Mouse (Mus musculus) midbrain, embryonic 11.5 days (tissue): ENCODE results near the gene Pxmp4. TPM values are rescaled to one million over a fixed set of nuclear protein-coding genes. Genes with fewer than 3 reads are reported as not detected.

Source experiments
- ATAC-seq: fragments of 200-750 bp; cut with Nextera tagmentation; 2 replicates; pipeline ENCODE4 v1.8.0; 2017; ENCODE audit warnings: moderate TSS enrichment, moderate library complexity; ENCODE audit not compliant: low FRiP score
- DNase-seq: peaks from one replicate; pipeline ENCODE4 v3.0.0; 2015; ENCODE audit warnings: low spot score; ENCODE audit errors: missing footprints
- H3K27ac ChIP-seq: fragments of 300-500 bp; sonication (generic); 2 replicates; pipeline ENCODE4 v1.5.1; 2014; ENCODE audit warnings: low read depth, low read length
- H3K27me3 ChIP-seq: fragments of 300-500 bp; sonication (generic); 2 replicates; pipeline ENCODE4 v1.6.1; 2014; ENCODE audit warnings: mild to moderate bottlenecking, low read length, moderate library complexity, mixed read lengths; ENCODE audit not compliant: control insufficient read depth, insufficient read depth
- H3K36me3 ChIP-seq: fragments of 300-500 bp; sonication (generic); 2 replicates; pipeline ENCODE4 v1.6.1; 2014; ENCODE audit warnings: mild to moderate bottlenecking, low read length, moderate library complexity, mixed read lengths; ENCODE audit not compliant: control insufficient read depth, insufficient read depth
- H3K4me1 ChIP-seq: fragments of 300-500 bp; sonication (generic); 2 replicates; pipeline ENCODE4 v1.6.1; 2014; ENCODE audit warnings: low read length; ENCODE audit not compliant: control insufficient read depth, insufficient read depth
- H3K4me2 ChIP-seq: fragments of 300-500 bp; sonication (generic); 2 replicates; pipeline ENCODE4 v1.6.1; 2014; ENCODE audit warnings: mild to moderate bottlenecking, moderate library complexity
- H3K4me3 ChIP-seq: fragments of 300-500 bp; sonication (generic); 2 replicates; pipeline ENCODE4 v1.5.1; 2014; ENCODE audit warnings: low read depth, low read length
- H3K9ac ChIP-seq: fragments of 300-500 bp; sonication (generic); 2 replicates; pipeline ENCODE4 v1.6.1; 2014; ENCODE audit warnings: low read length
- H3K9me3 ChIP-seq: fragments of 300-500 bp; sonication (generic); 2 replicates; pipeline ENCODE4 v1.6.1; 2016; ENCODE audit warnings: low read length; ENCODE audit not compliant: control insufficient read depth
- WGBS: fragments of 180-500 bp; shearing (Covaris S2); extraction: QIAGEN DNeasy Blood & Tissue Kit; methylation state at CpG from one replicate; pipeline ENCODE4 v1.1.7; 2014; 5-methylcytosine and 5-hydroxymethylcytosine counted together
- polyA plus RNA-seq: library from polyadenylated mRNA; unstranded; fragments of >200 nt; fragmentation: Nextera tagmentation; extraction: Ambion mirVana; gene quantifications from 2 replicates; pipeline ENCODE4 v1.2.1, GENCODE M21; 2014

Pxmp4 gene
- 12.3 and 14.1 TPM in 2 replicates for polyA plus RNA-seq

GRCm38 (mm10) chr2:154603638-154604153 is at the start of gene Pxmp4:
Gene Pxmp4 (minus strand): TSS chr2:154603708.
- peak within 1 kb of the TSS; percentile 75 for H3K9ac ChIP-seq
- ATAC-seq (peak; percentile 100), DNase-seq (peak; percentile 100)
- WGBS, result 1% methylated on average over 13 of the region's 13 CpGs
- peak within 1 kb of the TSS; percentile 55 for H3K4me3 ChIP-seq
- no peaks in the 10 kb centered on the region for H3K27me3 ChIP-seq
- no peak within 1 kb of the TSS for H3K27ac ChIP-seq
- peak within 1 kb of the TSS; percentile 52 for H3K4me2 ChIP-seq
- H3K4me1 ChIP-seq, result no peaks in the 10 kb centered on the region; the same call in 1 of the 2 replicates
- H3K9me3 ChIP-seq, result no peaks in the 10 kb centered on the region
- no peaks in the 10 kb centered on the region for H3K36me3 ChIP-seq

GRCm38 (mm10) chr2:154651363-154651762 is 47.9 kb upstream of the Pxmp4 start, which contains the start of gene Chmp4b:
Gene Chmp4b (plus strand): TSS chr2:154651705.
- H3K9me3 ChIP-seq, result no peaks in the 10 kb centered on the region
- no peak within 1 kb of the TSS for H3K4me2 ChIP-seq
- H3K36me3 ChIP-seq, result no peaks in the 10 kb centered on the region; the same call in 1 of the 2 replicates
- ATAC-seq, result no peak
- no peak within 1 kb of the TSS for H3K27ac ChIP-seq
- H3K9ac ChIP-seq, result no peak within 1 kb of the TSS
- WGBS, result 67% methylated on average over 8 of the region's 8 CpGs
- no peak within 1 kb of the TSS for H3K4me3 ChIP-seq
- no peaks in the 10 kb centered on the region for H3K27me3 ChIP-seq
- no peak for DNase-seq
- H3K4me1 ChIP-seq, result peaks cover 5% of the 10 kb centered on the region; the same call in 1 of the 2 replicates

- peaks cover 5% of the 10 kb centered on the region; the same call in 1 of the 2 replicates for H3K4me1 ChIP-seq
- no peaks in the 10 kb centered on the region for H3K9me3 ChIP-seq
- no peak overlapping the region for H3K9ac ChIP-seq
- DNase-seq (no peak), ATAC-seq (no peak)
- H3K27ac ChIP-seq, result no peak overlapping the region
- no peak overlapping the region for H3K4me3 ChIP-seq
- WGBS, result 75% methylated on average over 3 of the region's 3 CpGs
- H3K4me2 ChIP-seq, result no peak overlapping the region
- H3K27me3 ChIP-seq, result no peaks in the 10 kb centered on the region
- H3K36me3 ChIP-seq, result no peaks in the 10 kb centered on the region; the same call in 1 of the 2 replicates
Observed at GRCm38 (mm10) chr2:154650404-154650803, 46.9 kb upstream of the Pxmp4 start.

GRCm38 (mm10) chr2:154648086-154648485 is 44.6 kb upstream of the Pxmp4 start:
- no peaks in the 10 kb centered on the region; the same call in 1 of the 2 replicates for H3K36me3 ChIP-seq
- no peak overlapping the region for H3K27ac ChIP-seq
- no peak overlapping the region for H3K4me3 ChIP-seq
- H3K4me2 ChIP-seq, result 0 out of 2 replicates have a peak overlapping the region, but pooled peaks have one; percentile 11
- WGBS, result 12% methylated on average over 3 of the region's 3 CpGs
- DNase-seq, result peak; percentile 95
- H3K9me3 ChIP-seq, result no peaks in the 10 kb centered on the region
- peak; percentile 27; the same call in 1 of the 2 replicates for ATAC-seq
- H3K4me1 ChIP-seq, result peaks cover 5% of the 10 kb centered on the region; the same call in 1 of the 2 replicates
- no peaks in the 10 kb centered on the region for H3K27me3 ChIP-seq
- no peak overlapping the region for H3K9ac ChIP-seq

GRCm38 (mm10) chr2:154646634-154647033 is 43.1 kb upstream of the Pxmp4 start:
- no peak; the same call in 1 of the 2 replicates for ATAC-seq

GRCm38 (mm10) chr2:154642712-154643385 is 39.3 kb upstream of the Pxmp4 start:
- no peak for DNase-seq
- Histone ChIP-seq H3K9me3 (peaks cover 7% of the 10 kb centered on the region; the same call in 1 of the 2 replicates), H3K4me1 (no peaks in the 10 kb centered on the region), H3K36me3 (peaks cover 7% of the 10 kb centered on the region), H3K4me2 (no peak overlapping the region), H3K27me3 (no peaks in the 10 kb centered on the region), H3K9ac (no peak overlapping the region), H3K27ac (no peak overlapping the region), H3K4me3 (no peak overlapping the region)
- no peak for ATAC-seq
- 89% methylated on average over 6 of the region's 6 CpGs for WGBS

More at GRCm38 (mm10) chr2:154646634-154647033, 43.1 kb upstream of the Pxmp4 start:
- no peak overlapping the region for H3K9ac ChIP-seq
- no peak overlapping the region for H3K27ac ChIP-seq
- H3K4me3 ChIP-seq, result no peak overlapping the region
- WGBS, result 80% methylated on average over 5 of the region's 5 CpGs
- H3K36me3 ChIP-seq, result no peaks in the 10 kb centered on the region; the same call in 1 of the 2 replicates
- peaks cover 5% of the 10 kb centered on the region; the same call in 1 of the 2 replicates for H3K4me1 ChIP-seq
- H3K4me2 ChIP-seq, result no peak overlapping the region
- DNase-seq, result no peak
- H3K27me3 ChIP-seq, result no peaks in the 10 kb centered on the region
- H3K9me3 ChIP-seq, result no peaks in the 10 kb centered on the region

- no peak overlapping the region for H3K27ac ChIP-seq
- no peak overlapping the region for H3K9ac ChIP-seq
- no peak overlapping the region for H3K4me2 ChIP-seq
- no peaks in the 10 kb centered on the region for H3K27me3 ChIP-seq
- 98% methylated on average over 9 of the region's 9 CpGs for whole genome bisulfite sequencing
- H3K36me3 ChIP-seq, result peaks cover 12% of the 10 kb centered on the region
- DNase-seq, result no peak
- H3K4me1 ChIP-seq, result no peaks in the 10 kb centered on the region
- no peak overlapping the region for H3K4me3 ChIP-seq
- peaks cover 7% of the 10 kb centered on the region; the same call in 1 of the 2 replicates for H3K9me3 ChIP-seq
- ATAC-seq, result no peak
Observed at GRCm38 (mm10) chr2:154642005-154642459, 38.5 kb upstream of the Pxmp4 start.

GRCm38 (mm10) chr2:154641176-154641575 is 37.7 kb upstream of the Pxmp4 start:
- H3K36me3 ChIP-seq, result peaks cover 12% of the 10 kb centered on the region
- H3K4me3 ChIP-seq, result no peak overlapping the region
- ATAC-seq, result no peak
- 87% methylated on average over 8 of the region's 8 CpGs for WGBS
- DNase-seq, result no peak
- H3K27ac ChIP-seq, result no peak overlapping the region
- no peak overlapping the region for H3K9ac ChIP-seq
- no peaks in the 10 kb centered on the region for H3K4me1 ChIP-seq
- peaks cover 7% of the 10 kb centered on the region; the same call in 1 of the 2 replicates for H3K9me3 ChIP-seq
- no peak overlapping the region for H3K4me2 ChIP-seq
- H3K27me3 ChIP-seq, result no peaks in the 10 kb centered on the region

- Histone ChIP-seq H3K27me3 (no peaks in the 10 kb centered on the region), H3K9ac (no peak overlapping the region), H3K27ac (no peak overlapping the region), H3K4me2 (no peak overlapping the region), H3K9me3 (peaks cover 7% of the 10 kb centered on the region; the same call in 1 of the 2 replicates), H3K4me3 (no peak overlapping the region), H3K36me3 (peaks cover 12% of the 10 kb centered on the region), H3K4me1 (no peaks in the 10 kb centered on the region)
- ATAC-seq, result no peak
- no peak for DNase-seq
- 89% methylated on average over 4 of the region's 4 CpGs for WGBS
Observed at GRCm38 (mm10) chr2:154639115-154639514, 35.6 kb upstream of the Pxmp4 start.
